Mouse (Mus musculus): ENCODE results near the gene Olfr652.

The Olfr652 gene

GRCm38 (mm10) chr7:104560601-104561000, at the start of gene Olfr652:
Olfr652 (plus strand) TSS chr7:104560901.
- no peak for DNase-seq (ENCODE audit: low read depth in 2 of 2, low spot score in 2 of 2)

GRCm38 (mm10) chr7:104549833-104550232, 10.9 kb upstream of the Olfr652 start, which contains the start of gene Olfr651:
Olfr651 (plus strand) TSS chr7:104550133.
- no peak for DNase-seq (ENCODE audit: low read depth in 2 of 2, low spot score in 2 of 2)

- no peak for DNase-seq (ENCODE audit: low read depth in 2 of 2, low spot score in 2 of 2)
Observed at GRCm38 (mm10) chr7:104552700-104553099, 8.0 kb upstream of the Olfr652 start.

- no peak for DNase-seq (ENCODE audit: low read depth in 2 of 2, low spot score in 2 of 2)
Observed at GRCm38 (mm10) chr7:104577014-104577413, 16.3 kb downstream of the Olfr652 start, which contains the start of gene Olfr653. Olfr653 (plus strand) TSS chr7:104577314.

- no peak for DNase-seq (ENCODE audit: low read depth in 2 of 2, low spot score in 2 of 2)
Observed at GRCm38 (mm10) chr7:104580846-104581245, 20.1 kb downstream of the Olfr652 start.

- DNase-seq (ENCODE audit: low read depth in 2 of 2, low spot score in 2 of 2), result no peak
Observed at GRCm38 (mm10) chr7:104581429-104581828, 20.7 kb downstream of the Olfr652 start.

- no peak for DNase-seq (ENCODE audit: low read depth in 2 of 2, low spot score in 2 of 2)
Observed at GRCm38 (mm10) chr7:104586725-104587124, 26.0 kb downstream of the Olfr652 start, which contains the start of gene Olfr654. Olfr654 (plus strand) TSS chr7:104587025.

- no peak for DNase-seq (ENCODE audit: low read depth in 2 of 2, low spot score in 2 of 2)
Observed at GRCm38 (mm10) chr7:104588274-104588673, 27.6 kb downstream of the Olfr652 start.

GRCm38 (mm10) chr7:104601679-104602078, 41.0 kb downstream of the Olfr652 start, which contains the start of gene Olfr655:
Olfr655 (minus strand) TSS chr7:104601779.
- DNase-seq (ENCODE audit: low read depth in 2 of 2, low spot score in 2 of 2), result no peak

GRCm38 (mm10) chr7:104603173-104603572, 42.5 kb downstream of the Olfr652 start:
- DNase-seq (ENCODE audit: low read depth in 2 of 2, low spot score in 2 of 2), result peak; percentile 52 to 70

- DNase-seq (ENCODE audit: low read depth in 2 of 2, low spot score in 2 of 2), result no peak
Observed at GRCm38 (mm10) chr7:104604727-104605126, 44.0 kb downstream of the Olfr652 start.

GRCm38 (mm10) chr7:104613655-104614054, 53.0 kb downstream of the Olfr652 start, which contains the start of gene Olfr656:
Olfr656 (plus strand) TSS chr7:104613955.
- no peak for DNase-seq (ENCODE audit: low read depth in 2 of 2, low spot score in 2 of 2)

Measured in CD8-positive naive resting alpha-beta T cell, adult 2 months (primary cell).